Mouse (Mus musculus) CH12F3 (cell line): ENCODE measurements at regions not wholly inside any gene's neighbourhood (a gene's known extent, or its start where the extent isn't known, plus 50 kb on each side); places are given as distances from the start of the nearest gene placed in this dataset.

ENCODE experiments used
- in situ Hi-C: fragments of 300-500 bp; cut with MboI; formaldehyde crosslinking; loops from 2 replicates; pipeline ENCODE4 v1.14.3; 2020; ENCODE audit warnings: low sequenced_read_pairs

DNA sequence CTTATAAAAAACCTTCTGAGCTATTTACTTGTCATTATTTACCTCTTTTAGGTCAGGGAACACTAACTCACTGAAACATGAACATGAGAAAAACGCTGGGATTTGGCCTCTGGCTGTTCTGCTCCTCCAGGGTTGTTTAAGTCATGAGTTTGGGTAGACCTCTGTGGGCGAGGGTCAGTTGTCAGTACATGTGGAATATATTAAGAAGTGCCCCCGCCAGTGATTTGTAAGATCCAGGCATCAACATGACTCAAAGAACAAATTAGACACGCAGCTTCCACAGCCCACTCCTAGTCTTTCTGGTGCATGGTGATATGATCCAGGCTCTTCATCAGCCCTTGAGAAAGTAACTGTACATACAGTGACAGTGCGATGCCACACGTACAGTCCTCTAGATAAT is 180.3 kb downstream of the Pten start:
- in situ Hi-C loops, result no loop called here

DNA sequence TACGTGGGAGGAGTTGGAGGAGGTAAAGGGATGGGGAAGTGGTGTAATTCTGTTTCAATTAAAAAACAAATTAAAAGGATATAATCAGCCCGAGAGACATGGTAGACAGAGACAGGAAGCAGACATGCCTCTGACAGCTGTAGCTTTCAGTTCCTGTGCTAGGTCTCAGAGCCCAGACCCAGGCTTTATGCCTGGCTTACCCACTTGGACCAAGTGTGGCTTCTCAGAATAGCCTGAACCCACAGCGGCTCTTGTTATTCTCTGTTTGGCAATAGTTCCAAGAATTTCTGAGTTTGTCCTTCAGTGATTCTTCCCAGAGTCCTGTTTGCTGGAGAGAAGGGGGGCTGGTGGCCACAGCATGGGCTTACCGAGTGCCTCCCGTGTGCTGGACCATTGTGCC is 182.4 kb downstream of the Pten start:
- in situ Hi-C loops, result no loop called here

DNA sequence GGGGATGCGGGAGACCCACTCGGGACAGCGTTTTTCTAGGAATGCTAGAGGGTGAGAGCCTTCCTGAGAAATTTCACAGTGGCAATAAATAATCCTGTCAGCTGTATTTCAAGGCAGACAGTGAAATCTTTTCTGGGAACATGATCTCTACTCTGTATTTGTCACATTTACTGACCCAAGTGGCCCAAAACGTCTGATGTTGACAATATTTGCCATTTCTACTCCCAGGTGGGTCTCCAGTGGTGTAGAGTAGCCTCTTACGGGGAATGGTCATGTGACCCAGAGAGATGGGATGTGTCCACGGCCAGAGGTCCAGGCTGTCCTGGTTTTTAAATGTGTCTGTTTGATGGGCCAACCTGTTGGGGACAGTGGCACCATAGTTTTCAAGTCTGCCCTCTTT is 183.5 kb downstream of the Pten start:
- in situ Hi-C loops, result no loop called here

DNA sequence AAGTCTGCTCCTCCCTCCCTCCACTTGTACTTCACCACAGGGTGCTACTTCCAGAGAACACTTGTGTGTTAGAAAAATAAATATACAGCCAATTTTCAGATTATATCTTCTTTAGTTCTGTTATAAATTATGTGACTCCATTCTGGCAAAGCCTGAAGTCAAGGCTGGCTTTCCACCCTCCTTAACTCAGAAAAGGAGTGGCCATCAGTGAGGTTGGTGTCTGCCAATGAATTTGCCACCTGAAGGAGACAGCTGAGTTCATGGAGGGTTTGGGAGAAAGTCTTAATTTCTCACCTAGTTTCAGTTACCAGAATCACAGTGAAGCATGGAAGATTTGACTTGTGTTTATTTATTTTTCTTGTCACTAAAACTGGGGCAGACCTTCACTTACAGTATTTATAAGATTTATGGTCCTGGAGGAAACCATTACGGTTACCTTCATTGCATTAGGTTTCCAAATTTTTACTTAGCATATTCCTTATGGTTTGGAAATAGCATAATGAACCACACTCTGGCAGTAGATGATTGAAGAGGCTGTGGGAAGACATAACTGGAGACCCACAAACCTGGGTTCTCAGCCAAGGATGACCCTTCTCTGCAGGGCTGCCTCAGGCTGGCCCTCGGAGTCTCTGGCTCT is 186.4 kb downstream of the Pten start:
- in situ Hi-C loops, result no loop called here

DNA sequence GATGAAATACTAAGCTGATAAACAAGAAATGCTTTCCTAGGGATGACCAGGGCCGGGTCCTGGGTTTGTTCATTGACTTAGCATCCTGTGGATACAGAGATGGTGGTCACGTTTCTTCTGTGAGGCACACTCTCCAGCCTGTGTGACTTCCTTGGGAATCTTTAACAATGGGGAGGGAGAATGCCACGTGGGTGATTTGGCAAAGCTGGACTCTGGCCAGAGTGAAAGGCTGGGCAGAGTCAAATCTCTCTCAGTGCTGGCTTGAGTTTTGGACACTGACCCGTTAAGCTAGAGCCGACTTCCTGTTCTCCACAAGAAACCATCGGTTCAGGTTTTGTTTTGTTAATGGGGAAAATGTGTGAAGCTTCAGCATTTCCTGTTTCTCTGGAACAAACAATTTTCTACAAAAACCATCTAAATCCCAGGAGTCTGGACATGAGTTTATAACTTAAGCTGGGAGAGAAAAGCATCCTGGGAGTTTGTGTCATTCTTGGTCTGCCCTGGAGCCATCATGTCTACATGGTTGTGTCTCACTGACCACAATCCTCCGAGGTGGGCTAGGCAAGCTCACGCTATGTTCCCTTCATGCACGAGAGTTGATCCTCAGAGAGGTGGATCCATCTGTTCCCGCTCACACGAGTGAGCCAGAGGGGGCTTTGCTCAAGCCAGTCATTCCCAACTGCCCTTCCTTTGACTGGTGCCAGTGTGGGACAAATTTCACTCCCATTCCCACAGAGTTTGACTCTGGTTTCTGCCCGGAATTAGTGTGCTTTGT is 190.0 kb downstream of the Pten start:
- in situ Hi-C loops, result no loop called here

DNA sequence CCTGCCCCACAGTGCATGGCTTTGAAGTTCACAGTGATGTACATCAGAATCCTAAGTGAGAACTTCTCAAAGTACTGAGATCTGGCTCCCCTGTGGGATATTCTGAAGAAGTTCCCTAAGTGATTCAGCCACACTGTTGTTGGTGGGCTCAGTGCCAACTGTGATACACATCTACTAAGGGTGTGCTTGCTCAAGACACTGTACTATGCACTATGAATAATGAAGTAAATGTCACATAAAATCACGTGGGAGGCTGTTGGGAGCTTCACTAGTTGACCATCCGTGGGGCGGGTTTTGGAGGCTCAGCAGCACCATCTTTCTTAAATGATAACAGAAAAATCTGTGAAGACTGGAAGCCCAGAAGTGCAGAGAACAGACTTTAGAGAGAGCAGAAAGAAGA is 193.0 kb downstream of the Pten start:
- in situ Hi-C loops, result loop anchor here (10.0 kb wide), 1 partner anchor 195 kb away; the partner anchor contains the start of gene Pten

DNA sequence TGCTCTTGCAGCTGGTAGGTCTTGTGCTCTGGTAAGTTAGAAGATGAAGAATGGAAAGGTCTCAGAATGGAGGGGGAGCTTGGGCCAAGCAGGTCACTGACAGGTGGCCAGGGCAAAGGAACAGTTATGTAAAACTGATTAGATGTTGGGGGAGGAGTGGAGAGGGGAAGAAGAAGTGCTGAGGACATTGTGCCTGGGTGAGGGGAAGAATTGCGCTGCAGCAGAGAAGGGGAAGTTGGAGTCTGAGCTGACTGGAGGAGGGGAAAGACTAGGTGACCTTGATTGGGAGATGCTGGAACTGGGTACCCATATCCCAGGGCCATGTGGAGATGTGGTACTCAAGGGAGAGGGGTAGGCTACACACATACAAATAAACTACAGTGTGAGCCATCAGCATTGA is 193.5 kb downstream of the Pten start:
- in situ Hi-C loops, result loop anchor here (10.0 kb wide), 1 partner anchor 196 kb away; the partner anchor contains the start of gene Pten

DNA sequence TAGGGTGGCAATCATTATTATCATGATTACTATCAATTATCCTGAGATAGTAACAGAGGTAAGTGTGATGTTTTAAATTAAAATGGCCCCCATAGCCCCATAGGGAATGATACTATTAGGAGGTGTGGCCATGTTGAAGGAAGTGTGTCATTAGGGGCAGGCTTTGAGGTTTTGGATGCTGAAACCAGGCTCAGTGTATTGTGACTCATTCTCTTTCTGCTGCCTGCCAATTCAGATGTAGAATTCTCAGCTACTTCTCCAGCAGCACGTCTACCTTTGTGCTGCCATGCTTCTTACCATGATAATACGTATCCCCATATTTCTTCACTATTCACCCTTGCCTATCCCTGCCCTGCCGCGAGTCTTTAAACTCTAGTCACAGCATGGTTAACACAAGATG is 195.1 kb downstream of the Pten start:
- in situ Hi-C loops, result loop anchor here (10.0 kb wide), 1 partner anchor 198 kb away; the partner anchor contains the start of gene Pten

DNA sequence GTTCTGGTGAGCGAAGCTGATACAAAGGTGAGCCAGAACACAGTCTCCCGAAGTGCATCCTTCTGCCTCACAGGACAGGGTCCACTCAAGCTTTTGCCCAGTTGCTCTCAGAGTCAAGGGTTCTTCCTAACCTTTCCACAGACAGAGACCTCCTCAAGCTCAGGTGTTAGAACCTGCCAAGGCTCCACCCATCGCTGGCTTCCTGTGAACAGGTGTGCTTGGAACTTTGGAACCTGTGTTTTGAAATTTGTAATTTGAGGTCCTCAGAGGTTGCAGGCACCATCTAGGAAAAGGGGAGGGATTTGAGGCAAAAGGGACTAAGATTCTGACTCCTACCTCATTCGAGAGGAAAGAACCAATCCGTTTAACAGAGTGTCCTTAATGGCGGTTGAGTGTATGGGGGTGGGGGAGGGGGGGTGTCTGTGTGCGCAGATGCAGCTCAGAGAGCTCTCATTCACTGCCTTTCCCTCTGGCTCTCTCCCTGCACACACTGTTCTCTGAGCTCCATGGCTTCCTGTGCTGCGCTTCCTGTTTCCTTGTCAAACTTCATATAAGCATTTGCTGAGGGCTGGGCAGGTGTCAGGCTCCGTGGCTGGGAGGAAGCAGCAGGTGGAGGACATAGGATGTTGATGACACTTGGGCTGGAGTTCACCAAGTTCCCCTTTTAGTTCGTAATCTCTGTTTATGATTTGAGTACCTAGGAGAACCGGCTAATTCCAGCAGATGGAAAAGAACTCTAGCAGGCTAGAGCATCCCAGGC is 195.8 kb downstream of the Pten start:
- in situ Hi-C loops, result loop anchor here (10.0 kb wide), 1 partner anchor 198 kb away; the partner anchor contains the start of gene Pten

DNA sequence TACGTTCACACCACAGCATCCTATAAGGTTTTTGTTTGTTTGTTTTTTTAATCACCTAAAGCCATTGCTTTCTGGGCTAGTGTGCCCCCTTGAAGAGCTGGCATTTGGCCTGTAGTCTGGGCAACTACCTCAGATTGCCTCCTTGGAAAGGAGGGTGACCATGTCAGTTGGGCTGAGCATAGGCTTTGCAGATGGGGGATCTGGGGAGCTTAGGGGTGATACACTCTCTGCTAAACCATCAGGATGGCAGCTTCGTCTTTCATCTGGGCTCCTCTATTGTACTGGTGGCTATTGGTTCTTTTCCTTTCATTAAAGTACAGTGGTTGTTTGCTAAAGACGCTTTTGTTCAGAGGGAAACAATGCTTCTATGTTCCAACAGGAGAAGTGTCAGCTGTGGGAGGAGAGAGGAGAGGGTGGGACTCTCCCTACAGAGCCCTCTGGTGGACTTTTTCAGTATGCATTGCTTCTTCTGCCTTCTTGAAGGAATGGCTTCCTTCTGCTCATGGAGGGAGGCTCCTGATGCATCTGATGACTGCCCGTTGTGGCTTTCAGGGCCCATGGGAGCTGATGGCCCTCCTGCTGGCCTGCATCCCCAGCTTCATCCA is 196.8 kb downstream of the Pten start:
- in situ Hi-C loops, result loop anchor here (10.0 kb wide), 1 partner anchor 199 kb away; the partner anchor contains the start of gene Pten

DNA sequence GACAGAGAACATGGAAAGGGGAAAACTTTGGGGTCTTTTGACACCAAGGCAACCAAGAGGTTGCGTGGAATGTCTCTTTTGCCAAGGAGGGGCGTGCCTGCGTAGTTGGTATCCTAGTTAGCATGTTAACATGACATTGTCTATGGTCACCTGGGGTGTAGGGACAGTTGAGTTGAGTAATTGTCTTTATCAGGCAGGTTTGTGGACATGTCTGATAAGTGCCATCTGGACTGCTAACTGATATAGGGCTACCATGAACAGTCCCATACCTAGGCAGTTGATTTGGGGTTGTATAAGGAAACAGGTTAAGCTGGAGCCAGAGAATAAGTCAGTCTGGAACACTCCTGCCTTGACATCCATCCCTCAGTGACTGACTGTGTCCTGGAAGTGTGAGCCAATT is 197.6 kb downstream of the Pten start:
- in situ Hi-C loops, result loop anchor here (10.0 kb wide), 1 partner anchor 200 kb away; the partner anchor contains the start of gene Pten

DNA sequence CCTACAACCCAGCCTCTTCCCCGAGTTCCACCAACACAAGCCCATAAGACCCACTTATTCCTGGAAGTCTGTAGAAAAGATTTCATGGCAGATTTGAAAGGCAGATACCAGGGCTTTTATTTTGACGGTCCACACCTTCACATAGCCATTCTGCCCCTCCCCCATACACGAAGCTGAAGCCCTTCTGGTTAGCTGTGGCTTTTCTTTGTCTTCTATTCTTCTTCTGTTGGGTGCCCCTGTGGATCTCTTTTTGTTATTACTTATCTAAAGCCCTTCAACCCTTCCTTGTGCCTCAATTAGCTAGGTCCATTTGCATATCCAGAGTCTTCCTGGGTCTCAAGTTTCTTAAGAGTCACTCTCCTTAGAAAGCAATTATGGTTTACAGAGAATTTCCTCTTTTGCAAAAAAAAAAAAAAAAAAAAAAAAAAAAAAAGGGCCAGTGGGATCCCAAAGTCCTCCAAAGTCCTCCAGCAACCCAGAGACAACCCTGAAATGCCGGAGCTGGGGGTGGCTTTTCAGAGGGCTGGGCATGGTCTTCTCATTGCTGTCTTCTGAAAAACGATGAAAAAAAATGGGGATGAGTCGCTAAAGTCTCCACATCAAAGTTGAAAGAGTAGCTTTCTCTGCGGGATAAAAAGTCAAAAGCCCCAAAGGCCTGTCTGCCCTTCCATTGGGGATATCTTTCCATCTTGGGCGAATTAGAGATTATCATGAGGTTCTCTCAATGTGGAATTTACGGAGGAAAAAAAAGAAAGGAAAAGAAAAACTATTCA is 199.0 kb downstream of the Pten start:
- in situ Hi-C loops, result loop anchor here (10.0 kb wide), 1 partner anchor 202 kb away; the partner anchor contains the start of gene Pten

DNA sequence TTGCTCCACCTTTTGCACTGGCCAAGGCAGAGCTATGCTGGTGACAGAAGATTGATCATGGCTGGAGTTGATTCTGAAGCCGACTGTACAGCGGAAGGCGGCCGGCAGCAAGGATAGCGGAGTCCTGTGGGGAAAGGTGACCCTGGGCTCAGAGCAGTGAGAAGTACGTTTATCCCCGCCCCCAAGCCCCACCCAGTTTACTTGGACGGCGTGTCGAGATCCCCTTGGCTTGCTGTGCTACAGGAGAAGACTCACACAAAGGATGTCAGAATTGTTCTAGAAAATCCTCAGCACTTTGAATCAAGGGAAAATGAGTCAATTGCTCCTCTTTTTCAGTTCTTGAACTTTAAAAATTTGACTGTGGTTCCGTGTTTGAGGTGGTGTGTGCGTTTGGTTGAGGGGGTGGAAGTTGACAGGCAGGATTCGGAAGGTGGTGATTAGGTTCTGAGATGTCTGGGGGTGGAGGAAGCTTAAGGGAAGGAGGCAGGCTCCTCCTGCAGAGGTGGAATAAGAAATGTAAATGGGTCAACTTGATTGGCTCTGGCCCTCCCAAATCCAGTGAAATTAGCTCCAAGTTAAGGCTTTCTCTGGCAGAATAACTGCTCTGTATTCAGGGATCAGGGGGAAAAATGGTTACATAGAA is 199.7 kb downstream of the Pten start:
- in situ Hi-C loops, result loop anchor here (10.0 kb wide), 1 partner anchor 202 kb away; the partner anchor contains the start of gene Pten

DNA sequence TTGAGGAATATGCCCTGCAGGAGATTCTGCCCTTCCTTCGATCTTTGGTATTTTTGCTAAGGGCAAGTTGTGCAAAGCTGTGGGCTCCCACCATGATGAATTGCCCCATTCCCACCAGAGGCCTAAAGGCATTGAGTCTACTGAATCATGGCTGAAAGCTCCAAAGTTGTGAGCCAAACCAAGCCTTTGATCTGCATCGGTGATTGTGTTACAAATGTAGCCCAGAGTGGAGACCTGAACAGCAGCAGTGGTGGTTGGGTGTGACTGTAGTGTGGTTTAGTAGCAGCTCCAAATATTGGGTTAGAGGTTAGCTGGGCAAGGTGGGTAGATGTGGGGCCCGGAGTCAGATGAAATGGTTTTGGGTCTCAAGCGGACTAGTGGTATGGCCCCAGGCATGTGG is 201.0 kb downstream of the Pten start:
- in situ Hi-C loops, result loop anchor here (10.0 kb wide), 1 partner anchor 203 kb away; the partner anchor contains the start of gene Pten

DNA sequence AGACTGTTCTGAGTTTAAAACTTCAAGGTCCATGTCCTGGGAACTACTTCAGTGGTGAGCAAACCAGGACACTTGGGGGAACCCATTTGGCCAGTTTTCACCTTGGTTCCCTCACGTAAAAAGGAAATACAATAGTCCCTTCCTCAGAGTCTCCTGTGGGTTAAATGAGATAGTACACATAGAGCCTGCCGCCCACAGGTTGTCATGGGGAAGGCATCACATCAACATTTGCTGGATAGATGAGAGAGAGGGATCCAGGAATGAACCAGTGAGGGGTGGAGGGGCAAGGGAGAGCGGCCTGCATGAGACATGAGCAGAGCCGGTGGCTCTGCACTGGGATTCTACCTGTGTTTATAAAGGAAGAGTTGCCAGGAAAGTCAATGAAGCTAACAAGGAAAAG is 201.5 kb downstream of the Pten start:
- in situ Hi-C loops, result loop anchor here (10.0 kb wide), 1 partner anchor 204 kb away; the partner anchor contains the start of gene Pten

DNA sequence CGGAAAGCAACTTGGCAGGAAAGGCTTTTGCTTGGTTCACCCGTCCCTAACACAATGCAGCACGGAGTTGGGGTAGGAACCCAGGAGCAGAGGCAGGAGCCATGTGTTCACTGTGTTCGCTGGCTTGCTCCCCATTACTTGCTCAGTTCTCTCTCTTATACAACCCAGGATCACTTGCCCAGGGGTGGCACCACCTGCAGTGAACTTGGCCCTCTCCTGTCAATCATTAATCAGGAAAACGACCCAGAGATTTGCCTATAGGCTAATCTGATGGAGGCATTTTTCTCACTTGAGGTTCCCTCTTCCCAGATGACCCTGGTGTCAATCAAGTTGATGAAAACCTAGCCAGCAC is 202.5 kb downstream of the Pten start:
- in situ Hi-C loops, result loop anchor here (10.0 kb wide), 1 partner anchor 205 kb away; the partner anchor contains the start of gene Pten

DNA sequence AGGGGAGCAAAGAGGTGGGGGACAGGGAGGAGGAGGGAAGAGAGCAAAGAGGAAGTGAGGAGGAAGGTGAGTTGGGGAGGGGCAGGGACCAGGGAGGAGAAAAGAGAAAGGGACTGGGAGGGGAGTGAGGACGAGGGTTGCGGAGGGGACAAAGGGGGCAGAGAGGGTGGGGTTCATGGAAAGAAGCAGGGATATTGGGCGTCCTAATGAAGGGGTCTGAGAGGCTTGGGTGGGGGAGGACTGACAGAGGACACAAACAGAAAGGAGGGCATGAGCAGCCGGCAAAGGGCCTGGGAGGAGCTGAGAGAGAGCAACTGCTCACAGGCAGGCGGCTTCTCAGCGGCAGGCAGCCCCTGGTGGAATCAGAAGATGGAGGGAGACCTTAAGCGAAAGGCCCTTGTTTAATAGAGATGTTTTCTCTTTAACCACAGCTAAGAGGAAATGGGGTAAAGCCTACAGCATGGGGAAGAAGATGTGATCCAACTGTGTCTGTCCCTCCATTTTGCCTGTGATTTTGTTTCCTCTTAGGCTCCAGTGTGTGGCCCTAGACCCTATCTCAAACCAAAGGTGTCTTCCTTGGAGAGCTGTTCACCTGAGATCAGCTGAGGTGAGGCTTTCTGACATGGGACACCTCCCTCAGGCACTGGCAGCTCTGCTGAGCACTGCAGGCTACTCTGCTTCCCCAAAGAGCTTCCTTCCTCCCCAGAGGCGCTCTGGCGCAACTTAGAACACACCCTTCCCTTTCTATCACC is 203.1 kb downstream of the Pten start:
- in situ Hi-C loops, result no loop called here

DNA sequence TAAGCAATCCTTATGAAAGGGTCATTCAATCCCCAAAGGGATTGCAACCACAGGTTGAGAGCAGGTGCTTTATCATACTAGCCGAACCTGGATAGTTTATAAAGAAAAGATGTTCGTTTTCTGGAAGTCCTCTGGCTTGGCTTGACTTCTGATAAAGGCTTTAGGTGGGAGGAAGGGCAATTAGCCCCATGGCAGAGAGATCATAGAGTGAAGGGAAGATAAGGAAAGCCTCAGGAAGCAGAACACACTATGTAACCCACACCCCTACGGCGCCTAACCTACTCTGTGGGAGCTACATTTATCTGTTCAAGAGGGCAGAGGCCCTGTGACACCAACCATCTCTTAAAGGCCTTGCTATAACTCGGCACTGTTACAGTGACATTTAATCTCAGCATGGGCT is 204.2 kb downstream of the Pten start:
- in situ Hi-C loops, result no loop called here

DNA sequence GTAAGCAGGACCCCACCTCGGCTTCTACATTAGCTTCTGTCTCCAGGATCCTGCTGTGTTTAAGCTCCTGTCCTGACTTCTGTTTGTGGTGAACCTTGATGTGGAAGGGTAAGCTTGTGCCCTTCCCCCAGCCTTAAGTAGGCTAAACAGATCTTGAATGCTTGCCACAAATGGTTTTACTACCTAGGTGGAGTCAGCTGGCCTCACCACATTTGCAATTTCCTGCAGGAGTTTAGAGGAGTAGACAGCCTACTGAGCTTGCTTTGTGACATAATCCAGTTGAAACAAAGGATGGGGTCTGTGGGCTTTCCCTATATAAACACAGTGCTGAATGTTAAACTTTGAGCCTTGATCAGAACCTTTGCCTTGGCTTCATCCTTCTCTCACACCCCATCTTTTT is 206.7 kb downstream of the Pten start:
- in situ Hi-C loops, result no loop called here
